Mouse (Mus musculus) MEL (cell line): ENCODE measurements at regions not wholly inside any gene's neighbourhood (a gene's known extent, or its start where the extent isn't known, plus 50 kb on each side); places are given as distances from the start of the nearest gene placed in this dataset.

ENCODE experiments used
- CTCF ChIP-seq, 3 experiments: IDR thresholded peaks in 2 of 3; conservative IDR thresholded peaks in 1 of 3; 2 replicates each; pipeline ENCODE4 v1.5.1; 2011 to 2012; ENCODE audit warnings: low read length in 3 of 3, low read depth in 2 of 3, mild to moderate bottlenecking in 2 of 3, improper control_type of control experiment in 1 of 3, inconsistent platforms in 1 of 3, mixed read lengths in 1 of 3, moderate library complexity in 1 of 3; ENCODE audit not compliant: control insufficient read depth in 1 of 3, insufficient read depth in 1 of 3, poor library complexity in 1 of 3, severe bottlenecking in 1 of 3
- MAX ChIP-seq: IDR thresholded peaks from 2 replicates; pipeline ENCODE4 v1.6.1; 2011; ENCODE audit warnings: low read length, improper control_type of control experiment
- NRF1 ChIP-seq: IDR thresholded peaks from 2 replicates; pipeline ENCODE4 v1.6.1; 2014; ENCODE audit warnings: low read depth, mild to moderate bottlenecking, inconsistent platforms, low read length, improper control_type of control experiment, moderate library complexity; ENCODE audit not compliant: poor library complexity, insufficient read depth, severe bottlenecking
- POLR2A ChIP-seq, 2 experiments: IDR thresholded peaks; 2 replicates each; pipeline ENCODE4 v1.6.1; 2011 to 2012; ENCODE audit warnings: low read length in 2 of 2, mild to moderate bottlenecking in 2 of 2, control low read depth in 1 of 2, improper control_type of control experiment in 1 of 2, low read depth in 1 of 2, moderate library complexity in 1 of 2; ENCODE audit not compliant: control insufficient read depth in 1 of 2, insufficient read depth in 1 of 2, poor library complexity in 1 of 2

DNA sequence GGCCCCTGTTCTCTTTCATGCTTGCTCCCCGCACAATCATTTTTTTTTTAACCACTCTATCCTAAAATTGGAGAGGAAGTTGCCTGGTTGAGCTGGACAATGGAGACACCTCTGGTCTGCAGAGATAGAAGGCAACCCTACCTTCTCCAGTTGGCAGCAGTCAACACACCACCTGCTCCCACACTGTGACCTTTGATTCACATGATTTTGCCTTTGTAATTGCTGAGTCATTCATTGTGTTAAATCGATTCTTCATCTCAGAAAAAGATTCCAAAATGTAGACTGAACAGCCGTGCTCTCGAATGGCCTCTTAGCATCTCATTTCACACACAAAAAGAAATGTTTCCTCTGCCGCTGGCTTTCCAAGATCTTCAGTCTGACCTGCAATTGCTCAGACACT, 616.2 kb downstream of the Pdcd6ip start:
- TF ChIP-seq NRF1 (no peak), POLR2A (IDR thresholded peaks at IDR 0.05; ENCODE audit: control insufficient read depth in 1 of 2, insufficient read depth in 1 of 2, low read depth in 1 of 2, low read length in 2 of 2, poor library complexity in 1 of 2) (no peak), MAX (no peak), CTCF (IDR thresholded peaks at IDR 0.05 in 2 of 3, conservative IDR thresholded peaks at IDR 0.05 in 1 of 3; ENCODE audit: control insufficient read depth in 1 of 3, insufficient read depth in 1 of 3, low read depth in 2 of 3, low read length in 3 of 3, poor library complexity in 1 of 3, severe bottlenecking in 1 of 3) (no peak)
